Mouse (Mus musculus): ENCODE data around the gene Gm49405. TPM values are rescaled to one million over a fixed set of nuclear protein-coding genes. Genes with fewer than 3 reads are reported as not detected.
A peak's percentile ranks its signal among the peaks of the same experiment; 100 is the strongest.

The Gm49405 gene
- polyA plus RNA-seq, 1 experiment from 2014 or later = 3.4 TPM

DNA sequence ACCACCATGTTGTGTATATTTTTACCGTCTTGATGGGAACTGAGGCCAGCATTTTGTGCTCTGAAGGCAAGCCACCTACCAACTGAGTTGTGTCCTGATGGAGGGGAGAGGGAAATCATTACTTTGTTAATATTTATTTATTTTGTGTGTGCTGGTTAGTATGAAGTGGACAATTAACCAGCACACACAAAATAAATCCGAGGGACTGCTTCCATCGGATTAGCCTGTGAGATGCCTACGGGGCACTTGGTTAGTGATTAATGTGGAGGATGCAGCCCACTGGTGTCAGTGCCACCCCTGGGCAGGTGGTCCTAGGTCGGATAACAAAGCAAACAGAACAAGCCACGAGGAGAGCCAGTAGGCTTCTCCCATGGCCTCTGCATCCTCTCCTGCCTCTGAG lies 5.5 kb upstream of the Gm49405 start:
- no peaks in the 10 kb centered on the region for H3K36me3 ChIP-seq (replicated peaks; ENCODE audit: control insufficient read depth, insufficient read depth)
- no peaks in the 10 kb centered on the region for H3K9me3 ChIP-seq (ENCODE audit: control insufficient read depth, low read length)
- H3K9ac ChIP-seq = no peak overlapping the region
- no peak overlapping the region for H3K4me3 ChIP-seq (replicated peaks; ENCODE audit: low read length)
- no peak for ATAC-seq (ENCODE audit: low FRiP score)
- 72% methylated on average over 6 of the region's 6 CpGs for WGBS
- DNase-seq (ENCODE audit: low spot score) = no peak
- H3K4me1 ChIP-seq (replicated peaks; ENCODE audit: control insufficient read depth, insufficient read depth, low read length) = no peaks in the 10 kb centered on the region; the same call in 1 of the 2 replicates
- no peak overlapping the region for H3K27ac ChIP-seq
- H3K4me2 ChIP-seq (replicated peaks) = no peak overlapping the region
- H3K27me3 ChIP-seq (ENCODE audit: control insufficient read depth, insufficient read depth, low read length) = no peaks in the 10 kb centered on the region

DNA sequence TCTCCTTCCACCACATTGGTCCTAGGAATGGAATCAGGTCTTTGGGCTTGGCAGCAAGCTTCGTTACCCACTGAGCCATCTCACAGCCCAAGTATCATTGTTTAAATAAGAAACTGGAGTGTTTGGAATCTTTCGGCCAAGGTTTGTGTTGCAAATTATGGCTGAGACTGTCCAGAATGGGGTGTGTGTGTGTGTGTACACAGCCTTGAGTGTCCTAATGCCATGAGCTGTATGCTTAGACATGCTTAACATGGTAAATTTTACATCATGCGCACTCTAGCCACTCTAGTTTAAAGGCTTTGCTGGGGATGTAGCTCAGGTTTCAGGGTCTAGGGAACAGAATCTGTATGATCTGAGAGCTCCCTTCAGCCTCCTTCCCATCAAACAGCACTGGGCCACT lies 4.9 kb upstream of the Gm49405 start:
- 93% methylated on average over 3 of the region's 3 CpGs for WGBS
- H3K36me3 ChIP-seq (replicated peaks; ENCODE audit: control insufficient read depth, insufficient read depth) = no peaks in the 10 kb centered on the region
- no peak overlapping the region for H3K4me2 ChIP-seq (replicated peaks)
- no peaks in the 10 kb centered on the region for H3K9me3 ChIP-seq (ENCODE audit: control insufficient read depth, low read length)
- H3K27me3 ChIP-seq (ENCODE audit: control insufficient read depth, insufficient read depth, low read length) = no peaks in the 10 kb centered on the region
- no peak overlapping the region for H3K9ac ChIP-seq
- H3K4me1 ChIP-seq (replicated peaks; ENCODE audit: control insufficient read depth, insufficient read depth, low read length) = no peaks in the 10 kb centered on the region; the same call in 1 of the 2 replicates
- no peak overlapping the region for H3K4me3 ChIP-seq (replicated peaks; ENCODE audit: low read length)
- ATAC-seq (ENCODE audit: low FRiP score) (no peak), DNase-seq (ENCODE audit: low spot score) (no peak)
- no peak overlapping the region for H3K27ac ChIP-seq

DNA sequence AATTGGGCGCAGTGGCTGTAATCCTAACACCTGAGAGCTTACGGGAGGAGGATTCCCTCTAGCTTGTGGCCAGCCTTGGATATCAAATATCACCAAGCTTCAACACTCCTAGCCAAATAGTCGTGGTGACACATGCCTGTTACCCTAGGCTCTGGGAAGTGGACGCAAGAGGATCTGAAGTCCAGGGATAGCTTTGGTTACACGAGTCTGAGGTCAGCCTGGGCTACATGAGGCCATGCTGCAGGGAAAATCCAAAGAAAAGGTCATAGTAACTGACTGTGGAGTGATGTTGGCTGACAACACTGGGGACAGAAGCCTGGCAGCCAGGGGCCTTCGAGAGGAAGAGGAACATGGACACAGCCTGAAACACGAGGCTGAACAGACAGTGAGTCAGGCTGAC lies 4.3 kb upstream of the Gm49405 start:
- no peaks in the 10 kb centered on the region for H3K27me3 ChIP-seq (ENCODE audit: control insufficient read depth, insufficient read depth, low read length)
- DNase-seq (ENCODE audit: low spot score) (no peak), ATAC-seq (ENCODE audit: low FRiP score) (no peak)
- H3K9me3 ChIP-seq (ENCODE audit: control insufficient read depth, low read length) = no peaks in the 10 kb centered on the region
- no peak overlapping the region for H3K27ac ChIP-seq
- no peaks in the 10 kb centered on the region for H3K36me3 ChIP-seq (replicated peaks; ENCODE audit: control insufficient read depth, insufficient read depth)
- no peak overlapping the region for H3K4me3 ChIP-seq (replicated peaks; ENCODE audit: low read length)
- no peak overlapping the region for H3K9ac ChIP-seq
- 74% methylated on average over 7 of the region's 7 CpGs for WGBS
- H3K4me2 ChIP-seq (replicated peaks) = no peak overlapping the region
- peaks cover 4% of the 10 kb centered on the region for H3K4me1 ChIP-seq (replicated peaks; ENCODE audit: control insufficient read depth, insufficient read depth, low read length)

GRCm38 (mm10) chr19:3996747-3997146 lies 3.7 kb upstream of the Gm49405 start:
- Histone ChIP-seq H3K9me3 (ENCODE audit: control insufficient read depth, low read length) (no peaks in the 10 kb centered on the region), H3K9ac (no peak overlapping the region), H3K27me3 (ENCODE audit: control insufficient read depth, insufficient read depth, low read length) (no peaks in the 10 kb centered on the region), H3K27ac (no peak overlapping the region), H3K4me1 (replicated peaks; ENCODE audit: control insufficient read depth, insufficient read depth, low read length) (peaks cover 6% of the 10 kb centered on the region), H3K36me3 (replicated peaks; ENCODE audit: control insufficient read depth, insufficient read depth) (no peaks in the 10 kb centered on the region), H3K4me2 (replicated peaks) (no peak overlapping the region), H3K4me3 (replicated peaks; ENCODE audit: low read length) (no peak overlapping the region)
- 80% methylated on average over 8 of the region's 8 CpGs for WGBS
- ATAC-seq (ENCODE audit: low FRiP score) (no peak), DNase-seq (ENCODE audit: low spot score) (no peak)

DNA sequence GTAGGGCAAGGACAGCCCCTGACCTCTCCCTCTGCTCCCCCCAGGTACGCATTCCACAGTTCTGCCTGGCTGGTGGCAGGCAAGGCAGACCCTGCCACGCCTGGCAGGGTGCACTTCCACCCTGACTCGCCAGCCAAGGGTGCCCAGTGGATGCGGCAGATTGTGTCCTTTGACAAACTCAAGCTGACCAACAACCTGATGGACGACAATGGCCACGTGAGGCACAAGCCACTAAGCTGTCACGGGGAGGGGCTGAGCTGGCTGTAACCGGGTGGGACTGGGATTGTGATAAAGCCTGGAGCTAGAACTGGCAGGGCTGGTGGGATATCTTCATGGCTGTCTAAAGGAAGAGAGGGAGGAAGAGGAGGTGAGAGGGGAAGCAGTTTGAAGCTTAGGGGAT lies 3.2 kb upstream of the Gm49405 start:
- Histone ChIP-seq H3K9me3 (ENCODE audit: control insufficient read depth, low read length) (no peaks in the 10 kb centered on the region), H3K27me3 (ENCODE audit: control insufficient read depth, insufficient read depth, low read length) (no peaks in the 10 kb centered on the region), H3K4me1 (replicated peaks; ENCODE audit: control insufficient read depth, insufficient read depth, low read length) (peaks cover 6% of the 10 kb centered on the region), H3K4me2 (replicated peaks) (no peak overlapping the region), H3K9ac (no peak overlapping the region), H3K27ac (no peak overlapping the region), H3K4me3 (replicated peaks; ENCODE audit: low read length) (no peak overlapping the region), H3K36me3 (replicated peaks; ENCODE audit: control insufficient read depth, insufficient read depth) (no peaks in the 10 kb centered on the region)
- DNase-seq (ENCODE audit: low spot score) (no peak), ATAC-seq (ENCODE audit: low FRiP score) (no peak)
- WGBS = 71% methylated on average over 8 of the region's 8 CpGs

DNA sequence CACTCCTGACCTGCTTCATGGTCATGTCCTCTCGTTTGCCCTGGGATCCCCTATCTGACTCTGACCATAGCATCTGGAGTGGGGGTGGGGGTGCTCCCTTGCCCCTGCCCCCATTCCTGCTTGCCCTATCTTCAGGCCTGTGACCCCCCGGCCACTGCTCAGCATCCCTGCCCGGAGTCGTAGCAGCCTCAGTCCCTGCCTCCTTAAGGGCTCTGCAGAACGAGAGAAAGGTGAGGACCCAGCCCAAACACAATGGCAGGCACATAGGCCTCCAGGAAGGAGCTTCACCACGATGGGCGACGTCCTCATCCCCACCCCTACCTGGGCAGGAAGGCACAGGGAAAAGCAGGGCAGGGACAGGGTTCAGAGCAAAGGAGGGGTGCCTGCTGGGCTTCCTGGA lies 2.1 kb upstream of the Gm49405 start:
- no peak overlapping the region for H3K4me3 ChIP-seq (replicated peaks; ENCODE audit: low read length)
- WGBS = 81% methylated on average over 8 of the region's 8 CpGs
- no peaks in the 10 kb centered on the region for H3K27me3 ChIP-seq (ENCODE audit: control insufficient read depth, insufficient read depth, low read length)
- H3K27ac ChIP-seq = no peak overlapping the region
- H3K9me3 ChIP-seq (ENCODE audit: control insufficient read depth, low read length) = no peaks in the 10 kb centered on the region
- no peak overlapping the region for H3K9ac ChIP-seq
- H3K36me3 ChIP-seq (replicated peaks; ENCODE audit: control insufficient read depth, insufficient read depth) = no peaks in the 10 kb centered on the region
- H3K4me1 ChIP-seq (replicated peaks; ENCODE audit: control insufficient read depth, insufficient read depth, low read length) = peaks cover 6% of the 10 kb centered on the region
- no peak for ATAC-seq (ENCODE audit: low FRiP score)
- no peak for DNase-seq (ENCODE audit: low spot score)
- H3K4me2 ChIP-seq (replicated peaks) = no peak overlapping the region

DNA sequence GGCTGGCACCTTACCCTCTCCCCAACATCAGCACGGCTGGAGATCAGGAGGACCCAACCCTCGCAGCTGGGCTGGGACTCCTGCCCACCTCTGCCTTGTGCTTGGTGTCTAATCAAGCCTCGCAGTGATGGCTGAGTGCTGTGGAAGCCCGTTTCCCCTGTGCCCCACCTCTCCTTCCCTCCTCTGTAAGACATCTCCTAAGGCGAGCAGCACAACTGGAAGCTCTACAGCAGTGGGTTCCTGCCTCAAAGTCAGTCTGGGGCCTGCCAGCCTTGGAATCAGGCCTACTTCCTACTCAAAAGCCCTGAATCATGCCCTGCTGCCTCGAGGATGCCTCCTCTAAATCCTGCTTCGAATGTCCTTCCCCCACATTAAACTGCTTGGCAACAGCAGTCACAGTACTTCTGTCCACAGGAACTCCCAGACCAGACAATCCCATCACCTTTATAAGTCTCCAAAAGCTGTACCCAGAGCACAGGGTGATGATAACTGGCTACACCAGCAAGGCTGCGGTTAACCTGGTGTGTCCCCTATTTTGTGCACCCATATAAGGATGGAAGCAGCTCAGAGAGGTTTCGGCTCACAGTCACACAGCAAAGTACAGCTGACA lies 1.2 kb upstream of the Gm49405 start:
- Histone ChIP-seq H3K4me2 (replicated peaks) (peak overlapping the region; percentile 72; the same call in 1 of the 2 replicates), H3K4me3 (replicated peaks; ENCODE audit: low read length) (no peak overlapping the region; the same call in 1 of the 2 replicates), H3K27me3 (ENCODE audit: control insufficient read depth, insufficient read depth, low read length) (no peaks in the 10 kb centered on the region), H3K27ac (no peak overlapping the region), H3K9me3 (ENCODE audit: control insufficient read depth, low read length) (no peaks in the 10 kb centered on the region), H3K4me1 (replicated peaks; ENCODE audit: control insufficient read depth, insufficient read depth, low read length) (peaks cover 6% of the 10 kb centered on the region), H3K9ac (no peak overlapping the region), H3K36me3 (replicated peaks; ENCODE audit: control insufficient read depth, insufficient read depth) (no peaks in the 10 kb centered on the region)
- no peak for DNase-seq (ENCODE audit: low spot score)
- 86% methylated on average over 9 of the region's 9 CpGs for WGBS
- ATAC-seq (ENCODE audit: low FRiP score) = no peak

GRCm38 (mm10) chr19:4000949-4001525 lies 611 bp downstream of the Gm49405 start:
- Histone ChIP-seq H3K4me2 (replicated peaks) (peak overlapping the region; percentile 72), H3K9ac (peak overlapping the region; percentile 83), H3K4me1 (replicated peaks; ENCODE audit: control insufficient read depth, insufficient read depth, low read length) (peaks cover 6% of the 10 kb centered on the region), H3K27me3 (ENCODE audit: control insufficient read depth, insufficient read depth, low read length) (no peaks in the 10 kb centered on the region), H3K9me3 (ENCODE audit: control insufficient read depth, low read length) (no peaks in the 10 kb centered on the region), H3K4me3 (replicated peaks; ENCODE audit: low read length) (peak overlapping the region; percentile 63), H3K27ac (peak overlapping the region; percentile 94), H3K36me3 (replicated peaks; ENCODE audit: control insufficient read depth, insufficient read depth) (0 out of 2 replicates have a peak, but pooled peaks cover 8% of the 10 kb centered on the region)
- 20% methylated on average over 17 of the region's 17 CpGs for whole genome bisulfite sequencing
- peak; percentile 33 for DNase-seq (ENCODE audit: low spot score)
- ATAC-seq (ENCODE audit: low FRiP score) = peak; percentile 5; the same call in 1 of the 2 replicates

DNA sequence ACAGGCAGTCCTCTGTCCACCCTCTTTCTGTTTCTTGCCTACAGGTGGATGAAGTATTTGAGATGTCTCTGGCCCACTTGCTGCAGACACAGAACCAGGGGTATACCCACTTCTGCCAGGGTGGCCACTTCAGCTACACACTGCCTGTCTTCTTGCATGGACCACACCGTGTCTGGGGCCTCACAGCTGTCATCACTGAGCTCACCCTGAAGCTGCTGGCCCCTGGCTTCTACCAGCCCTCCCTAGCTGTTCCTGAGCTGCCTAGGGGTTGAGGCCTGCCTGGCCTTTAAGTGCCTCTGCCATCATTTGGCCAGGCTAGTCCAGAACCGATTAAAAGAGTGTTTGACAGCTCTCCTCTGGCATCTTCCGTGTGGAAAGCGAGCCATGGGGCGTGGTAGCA lies 1.3 kb downstream of the Gm49405 start:
- no peaks in the 10 kb centered on the region for H3K9me3 ChIP-seq (ENCODE audit: control insufficient read depth, low read length)
- no peaks in the 10 kb centered on the region for H3K27me3 ChIP-seq (ENCODE audit: control insufficient read depth, insufficient read depth, low read length)
- H3K4me1 ChIP-seq (replicated peaks; ENCODE audit: control insufficient read depth, insufficient read depth, low read length) = peaks cover 6% of the 10 kb centered on the region
- peak overlapping the region; percentile 72 for H3K4me2 ChIP-seq (replicated peaks)
- H3K36me3 ChIP-seq (replicated peaks; ENCODE audit: control insufficient read depth, insufficient read depth) = peaks cover 15% of the 10 kb centered on the region
- WGBS = 92% methylated on average over 5 of the region's 5 CpGs
- DNase-seq (ENCODE audit: low spot score) = no peak
- H3K4me3 ChIP-seq (replicated peaks; ENCODE audit: low read length) = no peak overlapping the region
- no peak for ATAC-seq (ENCODE audit: low FRiP score)
- peak overlapping the region; percentile 83 for H3K9ac ChIP-seq
- H3K27ac ChIP-seq = no peak overlapping the region
